Mouse (Mus musculus) MEL (cell line): ENCODE measurements around the gene Pip4k2a. TPM values are rescaled to one million over a fixed set of nuclear protein-coding genes. Genes with fewer than 3 reads are reported as not detected.

ENCODE experiments used
- DNase-seq: peaks from one replicate; pipeline ENCODE4 v3.0.0; 2011; ENCODE audit warnings: low read depth, low spot score
- H3K27ac ChIP-seq: 2 replicates; pipeline ENCODE4 v1.5.1; 2012; ENCODE audit warnings: low read depth, mild to moderate bottlenecking, control low read depth, low read length, moderate library complexity; ENCODE audit not compliant: control insufficient read depth
- H3K27me3 ChIP-seq, 2 experiments: fragments of 150-350 bp in 1 of 2; sonication (generic) in 1 of 2; 2 replicates each; pipeline ENCODE4 v1.6.1; 2012; ENCODE audit warnings: low read length in 2 of 2, mild to moderate bottlenecking in 2 of 2, improper control_type of control experiment in 1 of 2, moderate library complexity in 1 of 2; ENCODE audit not compliant: insufficient read depth in 2 of 2, control insufficient read depth in 1 of 2
- H3K36me3 ChIP-seq, 2 experiments: 2 replicates each; pipeline ENCODE4 v1.6.1; 2012 to 2014; ENCODE audit warnings: low read length in 2 of 2, improper control_type of control experiment in 1 of 2, inconsistent platforms in 1 of 2, mild to moderate bottlenecking in 1 of 2; ENCODE audit not compliant: insufficient read depth in 2 of 2, control insufficient read depth in 1 of 2
- H3K4me1 ChIP-seq, 2 experiments: fragments of 150-350 bp in 1 of 2; sonication (generic) in 1 of 2; 2 replicates each; pipeline ENCODE4 v1.6.1; 2012; ENCODE audit warnings: low read length in 2 of 2, improper control_type of control experiment in 1 of 2, mild to moderate bottlenecking in 1 of 2; ENCODE audit not compliant: insufficient read depth in 2 of 2, control insufficient read depth in 1 of 2
- H3K4me3 ChIP-seq, 2 experiments: fragments of 150-350 bp in 1 of 2; sonication (generic) in 1 of 2; 2 replicates each; pipeline ENCODE4 v1.5.1; 2012; ENCODE audit warnings: low read depth in 2 of 2, low read length in 2 of 2, mild to moderate bottlenecking in 2 of 2, moderate library complexity in 2 of 2, control low read depth in 1 of 2, improper control_type of control experiment in 1 of 2; ENCODE audit not compliant: control insufficient read depth in 1 of 2, insufficient read depth in 1 of 2
- H3K79me2 ChIP-seq: 2 replicates; pipeline ENCODE4 v1.6.1; 2012; ENCODE audit warnings: mild to moderate bottlenecking, low read length, moderate library complexity; ENCODE audit not compliant: control insufficient read depth, poor library complexity, insufficient read depth
- H3K9ac ChIP-seq: 2 replicates; pipeline ENCODE4 v1.6.1; 2012; ENCODE audit warnings: low read depth, mild to moderate bottlenecking, control low read depth, low read length, moderate library complexity; ENCODE audit not compliant: control insufficient read depth, poor library complexity, severe bottlenecking
- H3K9me3 ChIP-seq: fragments of 150-350 bp; sonication (generic); replicated peaks from 2 replicates; pipeline ENCODE4 v1.6.1; 2012; ENCODE audit warnings: mild to moderate bottlenecking, low read length, improper control_type of control experiment, moderate library complexity; ENCODE audit not compliant: insufficient read depth
- BHLHE40 ChIP-seq: IDR thresholded peaks from 2 replicates; pipeline ENCODE4 v1.6.1; 2012; ENCODE audit warnings: low read depth, mild to moderate bottlenecking, inconsistent platforms, low read length, improper control_type of control experiment, borderline replicate concordance
- ETS1 ChIP-seq: IDR thresholded peaks from 2 replicates; pipeline ENCODE4 v1.6.1; 2012; ENCODE audit warnings: low read depth, mild to moderate bottlenecking, inconsistent platforms, low read length, improper control_type of control experiment, moderate library complexity
- GABPA ChIP-seq: IDR thresholded peaks from 2 replicates; pipeline ENCODE4 v1.6.1; 2012; ENCODE audit warnings: low read depth, mild to moderate bottlenecking, inconsistent platforms, low read length, improper control_type of control experiment, moderate library complexity
- GATA1 ChIP-seq: IDR thresholded peaks from 2 replicates; pipeline ENCODE4 v1.6.1; 2011; ENCODE audit warnings: low read depth, low read length, improper control_type of control experiment
- JUND ChIP-seq: IDR thresholded peaks from 2 replicates; pipeline ENCODE4 v1.6.1; 2011; ENCODE audit warnings: low read depth, mild to moderate bottlenecking, improper control_type of control experiment, low read length
- MAX ChIP-seq: IDR thresholded peaks from 2 replicates; pipeline ENCODE4 v1.6.1; 2011; ENCODE audit warnings: low read length, improper control_type of control experiment
- MYC ChIP-seq: IDR thresholded peaks from 2 replicates; pipeline ENCODE4 v1.6.1; 2011; ENCODE audit warnings: low read depth, mild to moderate bottlenecking, low read length, improper control_type of control experiment, moderate library complexity
- NRF1 ChIP-seq: IDR thresholded peaks from 2 replicates; pipeline ENCODE4 v1.6.1; 2014; ENCODE audit warnings: low read depth, mild to moderate bottlenecking, inconsistent platforms, low read length, improper control_type of control experiment, moderate library complexity; ENCODE audit not compliant: poor library complexity, insufficient read depth, severe bottlenecking
- POLR2AphosphoS2 ChIP-seq: IDR thresholded peaks from 2 replicates; pipeline ENCODE4 v1.6.1; 2011; ENCODE audit warnings: low read length, improper control_type of control experiment
- RCOR1 ChIP-seq: IDR thresholded peaks from 2 replicates; pipeline ENCODE4 v1.6.1; 2012; ENCODE audit warnings: low read depth, mild to moderate bottlenecking, inconsistent platforms, low read length, improper control_type of control experiment
- SMC3 ChIP-seq: IDR thresholded peaks from 2 replicates; pipeline ENCODE4 v1.6.1; 2011; ENCODE audit warnings: low read depth, low read length, improper control_type of control experiment
- UBTF ChIP-seq: IDR thresholded peaks from 2 replicates; pipeline ENCODE4 v1.6.1; 2012; ENCODE audit warnings: low read depth, mild to moderate bottlenecking, inconsistent platforms, low read length, improper control_type of control experiment, moderate library complexity, borderline replicate concordance; ENCODE audit not compliant: insufficient read depth
- USF2 ChIP-seq, 2 experiments: IDR thresholded peaks; 2 replicates each; pipeline ENCODE4 v1.6.1; 2011 to 2012; ENCODE audit warnings: improper control_type of control experiment in 2 of 2, low read length in 2 of 2, borderline replicate concordance in 1 of 2, inconsistent platforms in 1 of 2, low read depth in 1 of 2, mild to moderate bottlenecking in 1 of 2; ENCODE audit not compliant: insufficient read depth in 1 of 2
- ZMIZ1 ChIP-seq: IDR thresholded peaks from 2 replicates; pipeline ENCODE4 v1.6.1; 2012; ENCODE audit warnings: low read depth, mild to moderate bottlenecking, inconsistent platforms, low read length, improper control_type of control experiment, moderate library complexity
- polyA plus RNA-seq, 2 experiments: library from polyadenylated mRNA; stranded (reverse) in 1 of 2; unstranded in 1 of 2; fragments of >175 nt in 1 of 2; fragments of >200 nt in 1 of 2; gene quantifications; 2 replicates each; pipeline versions ENCODE4 v1.2.1 to v1.2.4; 2012; ENCODE audit warnings: low replicate concordance in 2 of 2, low read depth in 1 of 2; ENCODE audit not compliant: insufficient read length in 2 of 2, insufficient read depth in 1 of 2, missing spikeins in 1 of 2
- total RNA-seq: library from RNA; depleted of rRNA; stranded (reverse); fragments of 300-350 nt; gene quantifications from 2 replicates; pipeline ENCODE4 v1.2.3, GENCODE M21; 2012; rRNA removed

The Pip4k2a gene
- total and polyA plus RNA-seq, 3 experiments: 7.9 to 48.5 TPM; not detected in 1

DNA sequence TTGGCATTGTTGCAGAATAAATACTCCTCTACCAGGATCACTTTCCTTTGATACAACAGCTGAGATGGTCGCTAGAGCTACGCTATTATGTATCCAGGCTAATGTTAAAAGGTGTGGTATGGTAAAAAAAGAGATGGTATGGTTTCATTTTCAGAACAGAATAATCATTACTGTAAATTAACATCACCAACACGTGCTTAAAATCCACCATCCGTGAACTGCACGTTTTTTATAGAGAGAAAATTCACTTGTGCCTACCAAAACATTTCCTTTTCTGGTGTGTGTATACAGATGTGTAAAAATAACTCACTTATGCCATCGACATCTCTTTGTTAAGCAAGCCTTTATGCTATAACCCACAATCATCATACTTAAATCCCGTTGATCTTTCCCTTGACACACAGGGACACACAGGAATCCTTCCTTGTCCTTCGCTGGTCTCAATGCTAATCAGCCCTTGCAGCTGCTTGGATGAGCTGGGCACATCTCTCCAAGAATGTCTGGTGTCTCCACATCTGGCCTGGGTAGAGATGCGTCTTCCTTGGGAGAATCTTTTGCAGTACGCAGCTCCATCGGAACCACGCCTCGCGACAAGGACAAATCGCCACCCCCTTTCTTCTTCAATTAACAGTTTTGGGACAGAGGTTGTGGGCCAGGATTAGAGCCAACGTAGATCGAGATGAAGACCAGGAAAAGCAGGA, 198.5 kb downstream of the Pip4k2a start:
- Histone ChIP-seq H3K4me1 (no peaks in the 10 kb centered on the region), H3K27ac (no peak overlapping the region), H3K27me3 (no peaks in the 10 kb centered on the region; a peak in 1 of 4 replicates)
- no peak for DNase-seq
- no peak for TF ChIP-seq GABPA
- TF ChIP-seq, all 39 proteins: peak for 0
- Histone ChIP-seq H3K9me3 (no peaks in the 10 kb centered on the region), H3K9ac (no peak overlapping the region), H3K79me2 (no peaks in the 10 kb centered on the region), H3K4me3 (no peak overlapping the region), H3K36me3 (no peaks in the 10 kb centered on the region)

DNA sequence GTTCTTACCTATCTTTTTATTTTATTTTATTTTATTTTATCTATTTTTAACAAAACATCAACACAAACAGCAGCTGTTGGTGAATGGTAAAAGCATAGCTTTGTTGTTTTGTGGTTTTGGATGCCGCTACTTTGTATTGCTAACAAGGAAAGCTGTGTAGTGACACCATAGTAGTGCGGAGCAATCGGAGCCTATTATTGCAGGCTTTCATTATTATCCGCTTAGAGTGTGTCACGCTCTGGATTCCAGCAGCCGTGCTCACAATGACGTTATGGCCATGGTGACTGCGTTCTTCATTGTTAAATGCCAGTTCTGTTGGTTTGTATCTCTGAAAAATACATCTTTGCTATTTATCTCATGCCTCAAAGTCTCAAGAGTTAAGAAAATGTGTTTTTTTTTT, 200.2 kb downstream of the Pip4k2a start:
- H3K9me3 ChIP-seq: no peaks in the 10 kb centered on the region
- no peak overlapping the region for H3K4me3 ChIP-seq
- H3K4me1 ChIP-seq: no peaks in the 10 kb centered on the region
- DNase-seq: no peak
- no peaks in the 10 kb centered on the region for H3K79me2 ChIP-seq
- no peak overlapping the region for H3K27ac ChIP-seq
- no peaks in the 10 kb centered on the region; a peak in 1 of 4 replicates for H3K27me3 ChIP-seq
- H3K36me3 ChIP-seq: no peaks in the 10 kb centered on the region
- H3K9ac ChIP-seq: no peak overlapping the region
- TF ChIP-seq NRF1 (no peak), SMC3 (no peak), POLR2AphosphoS2 (no peak), MAX (no peak), GATA1 (no peak), BHLHE40 (no peak), ZMIZ1 (no peak), RCOR1 (no peak)

DNA sequence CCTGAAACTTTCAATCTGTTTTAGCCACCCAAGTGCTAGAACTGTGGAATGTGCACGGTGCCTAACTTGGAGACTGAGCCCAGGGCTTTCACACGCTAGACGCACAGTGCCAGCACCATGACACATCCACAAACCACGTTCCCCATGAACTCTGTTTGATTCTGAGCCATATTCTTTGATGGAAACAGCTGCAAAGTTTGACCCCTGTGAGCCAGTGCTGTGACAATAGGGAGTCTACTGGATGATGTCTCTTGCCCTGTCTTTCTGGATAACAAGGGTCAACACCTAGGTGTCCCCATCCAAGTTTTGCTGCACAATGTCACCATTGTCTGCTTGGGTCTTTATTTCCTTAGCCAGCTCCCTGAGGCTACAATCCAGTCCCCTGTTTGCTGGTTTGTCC, 203.7 kb downstream of the Pip4k2a start:
- Histone ChIP-seq H3K36me3 (no peaks in the 10 kb centered on the region), H3K27me3 (no peaks in the 10 kb centered on the region; a peak in 1 of 4 replicates), H3K4me1 (no peaks in the 10 kb centered on the region), H3K4me3 (no peak overlapping the region), H3K9ac (no peak overlapping the region), H3K27ac (no peak overlapping the region), H3K79me2 (no peaks in the 10 kb centered on the region), H3K9me3 (no peaks in the 10 kb centered on the region)
- DNase-seq: no peak
- TF ChIP-seq JUND: no peak
- TF ChIP-seq GABPA: no peak
- TF ChIP-seq USF2 (IDR thresholded peaks at IDR 0.05; ENCODE audit: borderline replicate concordance in 1 of 2, insufficient read depth in 1 of 2, low read depth in 1 of 2, low read length in 2 of 2): no peak
- TF ChIP-seq ETS1: no peak
- TF ChIP-seq UBTF: no peak
- TF ChIP-seq MYC: no peak

Other genes with a start within 250 kb of the Pip4k2a start
- gene 4930426L09Rik, start 217 bp upstream of the Pip4k2a start, total RNA-seq: 0.12 and 0.13 TPM in 2 replicates
- gene 4930426L09Rik, start 217 bp upstream of the Pip4k2a start, polyA plus RNA-seq: under 1 TPM in 1 of 2 experiments, not detected in 1; 0.19 TPM
- gene Armc3, start 201.2 kb upstream of the Pip4k2a start, total RNA-seq: 0.13 and 0.31 TPM in 2 replicates
- under 1 TPM in 1 of 2 experiments, not detected in 1; 0.07 TPM for gene Armc3, start 201.2 kb upstream of the Pip4k2a start, polyA plus RNA-seq